Mouse (Mus musculus) hindbrain, postnatal 0 days (tissue): ENCODE measurements at regions not wholly inside any gene's neighbourhood (a gene's known extent, or its start where the extent isn't known, plus 50 kb on each side); places are given as distances from the start of the nearest gene placed in this dataset.
"Not testable (repeated sequence)": the region's sequence is repeated elsewhere in the genome, so short reads cannot be mapped to it uniquely, and the experiment has no call there.

Experiments
- ATAC-seq: fragments of 200-750 bp; cut with Nextera tagmentation; 2 replicates; pipeline ENCODE4 v1.8.0; 2017; ENCODE audit warnings: mild to moderate bottlenecking, moderate TSS enrichment, moderate library complexity
- DNase-seq: peaks from one replicate; pipeline ENCODE4 v3.0.0-alpha.2; 2015; ENCODE audit warnings: low spot score
- H3K27ac ChIP-seq: fragments of 300-500 bp; sonication (generic); 2 replicates; pipeline ENCODE4 v1.5.1; 2014; ENCODE audit warnings: mild to moderate bottlenecking
- H3K27me3 ChIP-seq: fragments of 300-500 bp; sonication (generic); 2 replicates; pipeline ENCODE4 v1.6.1; 2014; ENCODE audit warnings: low read length, mixed read lengths; ENCODE audit not compliant: insufficient read depth
- H3K36me3 ChIP-seq: fragments of 300-500 bp; sonication (generic); 2 replicates; pipeline ENCODE4 v1.6.1; 2014; ENCODE audit warnings: low read length, mixed read lengths; ENCODE audit not compliant: insufficient read depth
- H3K4me1 ChIP-seq: fragments of 300-500 bp; sonication (generic); 2 replicates; pipeline ENCODE4 v1.6.1; 2014; ENCODE audit warnings: antibody characterized with exemption, low read length, mixed read lengths; ENCODE audit not compliant: insufficient read depth
- H3K4me2 ChIP-seq: fragments of 300-500 bp; sonication (generic); 2 replicates; pipeline ENCODE4 v1.6.1; 2014; ENCODE audit warnings: low read depth, mild to moderate bottlenecking, low read length, moderate library complexity, mixed read lengths
- H3K4me3 ChIP-seq: fragments of 300-500 bp; sonication (generic); 2 replicates; pipeline ENCODE4 v1.5.1; 2014; ENCODE audit warnings: low read length
- H3K9ac ChIP-seq: fragments of 300-500 bp; sonication (generic); replicated peaks from 2 replicates; pipeline ENCODE4 v1.6.1; 2014; ENCODE audit warnings: mild to moderate bottlenecking, low read length, moderate library complexity, mixed read lengths
- H3K9me3 ChIP-seq: fragments of 300-500 bp; sonication (generic); 2 replicates; pipeline ENCODE4 v1.6.1; 2016; ENCODE audit warnings: low read length, mixed read lengths
- CTCF ChIP-seq: IDR thresholded peaks from 2 replicates; pipeline ENCODE4 v1.5.1; 2016; ENCODE audit warnings: antibody characterized with exemption, control low read depth, low read depth
- WGBS: fragments of 180-500 bp; shearing (Covaris S2); extraction: QIAGEN DNeasy Blood & Tissue Kit; methylation state at CpG from one replicate; pipeline ENCODE4 v1.1.7; 2014; 5-methylcytosine and 5-hydroxymethylcytosine counted together

DNA sequence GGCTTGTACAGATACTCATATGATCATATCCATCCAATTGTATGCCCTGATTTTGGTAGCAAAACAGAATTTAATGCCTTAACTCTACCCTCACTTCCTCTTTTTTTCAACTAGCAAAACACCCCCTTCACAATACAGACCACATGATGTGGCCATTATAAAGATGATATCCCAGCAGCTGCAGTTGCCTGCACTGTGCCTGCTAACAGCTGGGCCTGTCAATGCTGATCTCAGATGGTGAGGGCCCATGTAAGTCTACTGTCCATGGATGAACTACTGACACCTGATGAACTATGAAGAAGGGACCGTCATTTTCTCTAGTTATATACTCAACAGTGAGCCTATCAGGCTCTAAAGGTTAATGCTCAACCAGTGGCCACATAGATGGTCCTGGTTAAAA lies 191.8 kb upstream of the Fmr1 start:
- Histone ChIP-seq H3K4me1 (no peaks in the 10 kb centered on the region), H3K27me3 (no peaks in the 10 kb centered on the region), H3K4me2 (no peak overlapping the region), H3K9me3 (no peaks in the 10 kb centered on the region), H3K9ac (no peak overlapping the region), H3K4me3 (no peak overlapping the region), H3K36me3 (no peaks in the 10 kb centered on the region), H3K27ac (no peak overlapping the region)
- DNase-seq (no peak), ATAC-seq (no peak)
- TF ChIP-seq CTCF: no peak
- 82% methylated on average over 1 of the region's 1 CpGs for WGBS

DNA sequence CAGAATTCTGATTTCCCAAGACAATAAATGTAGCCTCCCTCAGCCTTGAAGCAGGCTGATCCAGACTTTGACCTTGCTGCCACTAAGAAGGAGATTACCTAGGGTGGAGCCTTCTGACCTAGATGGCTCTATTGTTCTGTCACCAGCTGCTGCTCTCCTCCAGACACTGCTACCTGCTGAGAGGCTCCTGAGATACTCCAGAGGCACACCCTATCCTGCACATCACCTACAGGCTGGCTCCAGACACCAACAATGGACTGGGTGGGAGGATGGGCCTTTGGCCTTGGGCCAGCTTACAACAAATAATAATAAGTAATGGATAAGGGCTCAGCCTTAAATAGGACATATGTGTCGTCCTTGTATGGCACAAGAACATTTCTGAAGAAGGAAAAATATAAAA lies 186.3 kb upstream of the Fmr1 start:
- not testable (repeated sequence) for ATAC-seq

DNA sequence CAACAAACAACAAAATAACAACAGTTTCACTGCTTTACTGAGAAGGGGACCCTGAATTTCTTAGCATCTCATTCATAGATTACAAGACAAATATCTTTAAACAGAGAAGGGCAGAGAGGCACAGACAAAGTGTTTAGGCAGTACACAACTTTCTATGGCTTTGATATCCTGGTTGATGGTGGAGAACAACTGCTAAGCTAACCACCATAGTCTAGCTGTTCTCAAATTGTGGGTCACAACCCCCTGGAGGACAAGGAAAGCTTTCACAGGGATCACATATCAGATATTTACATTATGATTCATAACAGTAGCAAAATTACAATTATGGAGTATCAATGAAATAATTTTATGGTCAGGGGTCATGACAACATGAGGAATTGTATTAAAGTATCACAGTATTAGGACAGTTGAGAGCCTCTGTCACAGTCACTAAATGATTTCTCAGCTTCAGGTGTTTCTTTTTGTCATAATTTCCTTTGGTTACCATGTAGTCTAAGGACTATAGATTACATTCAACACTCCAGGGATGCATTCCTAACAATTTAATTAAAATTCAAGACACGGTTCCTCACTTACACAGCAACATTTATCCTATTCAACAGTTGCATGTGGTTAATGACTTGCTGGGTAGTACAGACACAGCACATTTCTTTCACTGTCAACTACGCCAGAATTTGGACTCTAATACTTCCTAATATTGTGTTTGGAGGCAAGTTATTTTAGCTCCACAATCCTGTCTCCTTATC lies 183.8 kb upstream of the Fmr1 start:
- Histone ChIP-seq H3K27me3 (no peaks in the 10 kb centered on the region), H3K9me3 (no peaks in the 10 kb centered on the region), H3K4me2 (no peak overlapping the region), H3K4me3 (no peak overlapping the region), H3K4me1 (no peaks in the 10 kb centered on the region), H3K27ac (no peak overlapping the region), H3K36me3 (no peaks in the 10 kb centered on the region), H3K9ac (no peak overlapping the region)
- 43% methylated on average over 2 of the region's 2 CpGs for WGBS
- no peak; the same call in 1 of the 2 replicates for ATAC-seq
- peak; percentile 1 for DNase-seq
- TF ChIP-seq CTCF: no peak

More for the DNA sequence above, 186.3 kb upstream of the Fmr1 start:
- not testable (repeated sequence) for H3K4me1 ChIP-seq, H3K27ac ChIP-seq, DNase-seq, H3K9me3 ChIP-seq, H3K36me3 ChIP-seq, H3K4me3 ChIP-seq, H3K9ac ChIP-seq, H3K4me2 ChIP-seq, H3K27me3 ChIP-seq
- WGBS: 58% methylated on average over 1 of the region's 1 CpGs

DNA sequence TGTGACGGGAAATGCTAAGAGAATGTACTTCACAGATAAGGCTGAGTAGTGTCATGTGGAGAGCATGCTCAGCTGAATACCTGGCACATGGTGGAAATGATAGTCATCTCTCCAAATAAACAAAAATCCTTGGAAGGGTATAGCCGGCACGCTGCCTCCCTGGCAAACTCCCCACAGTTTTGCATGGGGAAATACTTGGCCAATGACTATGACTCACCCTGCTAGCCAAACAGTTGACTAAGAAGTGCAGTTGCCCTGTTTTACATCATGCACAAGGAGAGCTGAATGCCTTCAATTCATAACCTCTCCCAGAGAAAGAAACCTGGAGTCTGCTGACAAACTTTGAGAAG lies 183.2 kb upstream of the Fmr1 start:
- Histone ChIP-seq H3K36me3 (no peaks in the 10 kb centered on the region), H3K27ac (no peak overlapping the region), H3K4me1 (no peaks in the 10 kb centered on the region), H3K4me3 (no peak overlapping the region), H3K4me2 (no peak overlapping the region), H3K27me3 (no peaks in the 10 kb centered on the region), H3K9me3 (no peaks in the 10 kb centered on the region), H3K9ac (no peak overlapping the region)
- WGBS: 52% methylated on average over 3 of the region's 3 CpGs
- ATAC-seq (no peak; the same call in 1 of the 2 replicates), DNase-seq (peak; percentile 23)
- TF ChIP-seq CTCF: no peak

DNA sequence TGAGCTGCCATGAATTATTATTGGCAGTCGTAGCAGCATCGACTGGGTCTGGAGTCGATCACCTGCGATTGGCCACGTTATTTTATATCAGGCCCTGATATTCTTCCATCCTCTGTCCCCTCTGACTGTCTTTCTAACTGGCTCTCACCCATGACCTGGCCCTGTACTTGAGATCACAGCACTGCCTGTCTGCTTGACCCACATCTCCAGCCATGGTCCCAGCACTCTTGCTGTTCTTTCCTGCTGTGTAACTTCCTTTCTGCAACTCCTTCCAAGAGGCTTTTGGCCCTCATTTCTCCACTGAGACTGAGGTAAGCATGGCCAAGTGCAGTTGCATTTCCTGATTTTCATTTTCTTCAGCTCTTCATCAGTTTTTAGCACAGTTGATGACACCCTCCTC lies 182.6 kb upstream of the Fmr1 start:
- DNase-seq: no peak
- no peak for TF ChIP-seq CTCF
- 79% methylated on average over 5 of the region's 5 CpGs for WGBS
- no peaks in the 10 kb centered on the region for H3K36me3 ChIP-seq
- H3K4me1 ChIP-seq: no peaks in the 10 kb centered on the region
- H3K4me2 ChIP-seq: no peak overlapping the region
- no peak for ATAC-seq
- H3K4me3 ChIP-seq: no peak overlapping the region
- H3K9me3 ChIP-seq: no peaks in the 10 kb centered on the region
- H3K27me3 ChIP-seq: no peaks in the 10 kb centered on the region
- H3K9ac ChIP-seq: no peak overlapping the region
- no peak overlapping the region for H3K27ac ChIP-seq

GRCm38 (mm10) chrX:68497886-68498285 lies 180.5 kb upstream of the Fmr1 start:
- H3K27ac ChIP-seq: no peak overlapping the region
- H3K4me3 ChIP-seq: no peak overlapping the region
- WGBS: 83% methylated on average over 4 of the region's 4 CpGs
- H3K9ac ChIP-seq: no peak overlapping the region
- H3K4me1 ChIP-seq: no peaks in the 10 kb centered on the region
- no peaks in the 10 kb centered on the region for H3K9me3 ChIP-seq
- H3K4me2 ChIP-seq: no peak overlapping the region
- ATAC-seq: no peak
- no peaks in the 10 kb centered on the region for H3K36me3 ChIP-seq
- DNase-seq: no peak
- no peak for TF ChIP-seq CTCF
- H3K27me3 ChIP-seq: no peaks in the 10 kb centered on the region

DNA sequence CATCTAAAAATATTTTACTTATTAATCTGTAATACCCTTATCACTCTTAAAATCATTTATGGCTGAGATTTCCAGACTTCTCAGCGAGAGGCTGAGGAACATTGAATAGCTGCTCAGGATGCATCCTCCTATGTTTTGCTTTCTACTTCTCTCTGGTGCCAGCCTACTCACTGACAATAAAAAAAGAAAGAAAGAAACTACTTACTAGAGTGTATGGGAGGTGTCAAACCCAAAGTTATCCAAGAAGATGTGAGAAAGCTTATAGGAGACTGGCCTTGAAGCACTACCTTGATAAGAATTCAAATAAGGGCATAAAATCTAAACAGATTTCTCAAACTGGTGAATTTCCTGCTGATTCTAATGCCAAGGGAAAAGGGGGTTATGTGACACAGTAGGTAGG lies 175.4 kb upstream of the Fmr1 start:
- ATAC-seq: no peak
- Histone ChIP-seq H3K4me2 (no peak overlapping the region), H3K4me1 (no peaks in the 10 kb centered on the region), H3K36me3 (no peaks in the 10 kb centered on the region), H3K27me3 (no peaks in the 10 kb centered on the region), H3K27ac (no peak overlapping the region), H3K9me3 (no peaks in the 10 kb centered on the region), H3K4me3 (no peak overlapping the region), H3K9ac (no peak overlapping the region)
- DNase-seq: no peak
- TF ChIP-seq CTCF: no peak
- WGBS: 74% methylated on average over 1 of the region's 1 CpGs
